In genomic region chr9:35108066-35108465, GRCm38 (mm10) we compare ENCODE assay signal across 13 mouse cellular contexts. TPM values are rescaled to one million over a fixed set of nuclear protein-coding genes. Genes with fewer than 3 reads are reported as not detected.
DNase-seq lines count a peak whose midpoint lies in the region; ATAC-seq and TF ChIP-seq lines count a peak whose summit lies in the region.
"Had no signal": no experiment of that assay in that cellular context is flagged by ENCODE, and none has a peak within 500 bp of the region (broad histone marks: within the 10 kb centered on the region; RNA-seq: fewer than 3 reads in every experiment).

No protein-coding gene starts in this region.

- no peak overlapping the region; the same call in 1 of the 2 replicates for H3K9ac ChIP-seq in intestine, embryonic 16.5 days (ENCODE audit: low read depth, low read length)
- no peak overlapping the region for H3K9ac ChIP-seq in intestine, embryonic 15.5 days
- H3K9ac ChIP-seq in liver, embryonic 15.5 days, result 0 out of 2 replicates have a peak overlapping the region, but pooled peaks have one; percentile 5
- H3K9ac ChIP-seq in hindbrain, postnatal 0 days (replicated peaks; ENCODE audit: low read length), result no peak overlapping the region
- H3K9ac ChIP-seq: embryonic facial prominence, embryonic 12.5 days; limb, embryonic 13.5 days had no signal

- peak; percentile 70 for DNase-seq in cerebellum, adult 11-12 months
- DNase-seq in cerebellum, adult 11 months, result no peak
- DNase-seq in testis, postnatal 10 days (ENCODE audit: low spot score), result peak; percentile 37
- no peak for DNase-seq in testis, postnatal 14 days (ENCODE audit: low spot score)
- DNase-seq in hindbrain, postnatal 0 days (ENCODE audit: low spot score), result no peak
- DNase-seq: right cerebral cortex, adult 18-20 months; thymus, adult 2 months had no signal

- no peak overlapping the region for H3K4me2 ChIP-seq in intestine, embryonic 16.5 days (ENCODE audit: low read depth, low read length)
- no peak overlapping the region for H3K4me2 ChIP-seq in intestine, embryonic 15.5 days (replicated peaks)
- no peak overlapping the region for H3K4me2 ChIP-seq in liver, embryonic 15.5 days
- H3K4me2 ChIP-seq in hindbrain, postnatal 0 days (ENCODE audit: low read depth, low read length), result no peak overlapping the region

- TF ChIP-seq CTCF in hindbrain, postnatal 0 days (IDR thresholded peaks at IDR 0.05; ENCODE audit: low read depth), result no peak

- peaks cover 54% of the 10 kb centered on the region for H3K4me1 ChIP-seq in intestine, embryonic 16.5 days (ENCODE audit: control insufficient read depth, insufficient read depth, low read length)
- peaks cover 40% of the 10 kb centered on the region for H3K4me1 ChIP-seq in intestine, embryonic 15.5 days (replicated peaks)
- H3K4me1 ChIP-seq in liver, embryonic 15.5 days (replicated peaks), result peaks cover 94% of the 10 kb centered on the region
- H3K4me1 ChIP-seq in hindbrain, postnatal 0 days (ENCODE audit: insufficient read depth, low read length), result peaks cover 17% of the 10 kb centered on the region

- H3K27ac ChIP-seq in intestine, embryonic 16.5 days (ENCODE audit: low read length), result peak overlapping the region; percentile 23
- no peak overlapping the region for H3K27ac ChIP-seq in intestine, embryonic 15.5 days
- 0 out of 2 replicates have a peak overlapping the region, but pooled peaks have one; percentile 76 for H3K27ac ChIP-seq in liver, embryonic 15.5 days (replicated peaks)
- H3K27ac ChIP-seq in hindbrain, postnatal 0 days, result no peak overlapping the region

- no peaks in the 10 kb centered on the region for H3K27me3 ChIP-seq in intestine, embryonic 16.5 days (replicated peaks; ENCODE audit: control insufficient read depth, insufficient read depth, low read length)
- H3K27me3 ChIP-seq in intestine, embryonic 15.5 days (replicated peaks), result no peaks in the 10 kb centered on the region
- no peaks in the 10 kb centered on the region for H3K27me3 ChIP-seq in liver, embryonic 15.5 days
- H3K27me3 ChIP-seq in hindbrain, postnatal 0 days (ENCODE audit: insufficient read depth, low read length), result no peaks in the 10 kb centered on the region
- H3K27me3 ChIP-seq: CH12.LX; embryonic facial prominence, embryonic 12.5 days; limb, embryonic 13.5 days had no signal

- no peaks in the 10 kb centered on the region for H3K36me3 ChIP-seq in intestine, embryonic 16.5 days (ENCODE audit: control insufficient read depth, insufficient read depth, low read length)
- no peaks in the 10 kb centered on the region for H3K36me3 ChIP-seq in intestine, embryonic 15.5 days
- H3K36me3 ChIP-seq in liver, embryonic 15.5 days (replicated peaks), result peaks cover 40% of the 10 kb centered on the region
- H3K36me3 ChIP-seq in hindbrain, postnatal 0 days (ENCODE audit: insufficient read depth, low read length), result no peaks in the 10 kb centered on the region

- no peaks in the 10 kb centered on the region for H3K9me3 ChIP-seq in intestine, embryonic 16.5 days (ENCODE audit: control insufficient read depth, low read length)
- H3K9me3 ChIP-seq in intestine, embryonic 15.5 days, result no peaks in the 10 kb centered on the region
- H3K9me3 ChIP-seq in liver, embryonic 15.5 days (replicated peaks), result no peaks in the 10 kb centered on the region
- no peaks in the 10 kb centered on the region for H3K9me3 ChIP-seq in hindbrain, postnatal 0 days (ENCODE audit: low read length)
- H3K9me3 ChIP-seq: embryonic facial prominence, embryonic 12.5 days; limb, embryonic 13.5 days had no signal

- ATAC-seq in intestine, embryonic 16.5 days, result no peak
- ATAC-seq in intestine, embryonic 15.5 days, result no peak
- no peak for ATAC-seq in liver, embryonic 15.5 days (ENCODE audit: insufficient read depth)
- no peak for ATAC-seq in hindbrain, postnatal 0 days

- no peak overlapping the region for H3K4me3 ChIP-seq in intestine, embryonic 16.5 days (ENCODE audit: low read length)
- H3K4me3 ChIP-seq in intestine, embryonic 15.5 days (replicated peaks), result no peak overlapping the region
- H3K4me3 ChIP-seq in liver, embryonic 15.5 days (replicated peaks), result no peak overlapping the region
- H3K4me3 ChIP-seq in hindbrain, postnatal 0 days (ENCODE audit: low read length), result no peak overlapping the region
- H3K4me3 ChIP-seq: embryonic facial prominence, embryonic 12.5 days; limb, embryonic 13.5 days had no signal

- WGBS in intestine, embryonic 16.5 days, result 68% methylated on average over 3 of the region's 3 CpGs
- 72% methylated on average over 3 of the region's 3 CpGs for WGBS in intestine, embryonic 15.5 days
- WGBS in liver, embryonic 15.5 days (ENCODE audit: insufficient replicate concordance), result 74% methylated on average over 3 of the region's 3 CpGs
- 88% methylated on average over 3 of the region's 3 CpGs for WGBS in hindbrain, postnatal 0 days

RNA-seq across cellular contexts. Expression of gene St3gal4, which starts 11.0 kb away (rescaled TPM):
- 250 and 291 TPM in 2 replicates for polyA plus RNA-seq in intestine, embryonic 16.5 days (2015; fragmentation: Nextera tagmentation; extraction: Ambion mirVana)
- 146 and 161 TPM in 2 replicates for polyA plus RNA-seq in intestine, embryonic 15.5 days (2015; fragmentation: Nextera tagmentation; extraction: Ambion mirVana)
- 24.2 and 24.7 TPM in 2 replicates for polyA plus RNA-seq in liver, embryonic 15.5 days (2015; fragmentation: Nextera tagmentation; extraction: Ambion mirVana)
- 17.5 and 31.4 TPM in 2 replicates for total RNA-seq in hindbrain, postnatal 0 days (2014; rRNA removed)
- polyA plus RNA-seq in hindbrain, postnatal 0 days (2015; fragmentation: Nextera tagmentation; extraction: Ambion mirVana), result 16.4 and 16.9 TPM in 2 replicates

Comparison
In these comparisons a context has a peak if more than half of its experiments do, and no peak if none do; other contexts are left out.
1. DNase-seq: peak in cerebellum, adult 11-12 months (single experiment) and testis, postnatal 10 days (single experiment); none in cerebellum, adult 11 months (single experiment), testis, postnatal 14 days (single experiment) and hindbrain, postnatal 0 days (single experiment).
2. H3K27ac ChIP-seq: peak in intestine, embryonic 16.5 days (single experiment) and liver, embryonic 15.5 days (single experiment); none in intestine, embryonic 15.5 days (single experiment) and hindbrain, postnatal 0 days (single experiment).